Mouse (Mus musculus): ENCODE data around the gene Nr5a2. TPM values are rescaled to one million over a fixed set of nuclear protein-coding genes. Genes with fewer than 3 reads are reported as not detected.

The Nr5a2 gene
- total RNA-seq (2023), result not detected

GRCm38 (mm10) chr1:136960428-136961012, at the start of gene Nr5a2:
Nr5a2 (minus strand) TSS chr1:136960448.

All from monocyte, adult 59 days (primary cell).